Mouse (Mus musculus): Measurements from ENCODE around the gene Fap. TPM values are rescaled to one million over a fixed set of nuclear protein-coding genes. Genes with fewer than 3 reads are reported as not detected.

Gene Fap
- polyA plus RNA-seq, 1 experiment = not detected

- Histone ChIP-seq H3K27me3 (replicated peaks) (no peaks in the 10 kb centered on the region), H3K36me3 (replicated peaks; ENCODE audit: low read length) (no peaks in the 10 kb centered on the region), H3K4me1 (no peaks in the 10 kb centered on the region), H3K4me3 (replicated peaks) (no peak overlapping the region), H3K9me3 (no peaks in the 10 kb centered on the region)
- no peak for TF ChIP-seq FLI1 (IDR thresholded peaks at IDR 0.05; ENCODE audit: low read length)
- no peak for TF ChIP-seq GATA1 (IDR thresholded peaks at IDR 0.05; ENCODE audit: borderline replicate concordance, low read length)
These were observed 71.4 kb downstream of the Fap start for GRCm38 (mm10) chr2:62502516-62502915.

GRCm38 (mm10) chr2:62498821-62499220 is 75.1 kb downstream of the Fap start:
- H3K27me3 ChIP-seq (replicated peaks) = no peaks in the 10 kb centered on the region
- no peak for TF ChIP-seq GATA1 (IDR thresholded peaks at IDR 0.05; ENCODE audit: borderline replicate concordance, low read length)
- no peak for TF ChIP-seq FLI1 (IDR thresholded peaks at IDR 0.05; ENCODE audit: low read length)
- H3K36me3 ChIP-seq (replicated peaks; ENCODE audit: low read length) = no peaks in the 10 kb centered on the region
- no peaks in the 10 kb centered on the region for H3K9me3 ChIP-seq
- no peak overlapping the region for H3K4me3 ChIP-seq (replicated peaks)
- no peaks in the 10 kb centered on the region for H3K4me1 ChIP-seq

- no peak overlapping the region for H3K4me3 ChIP-seq (replicated peaks)
- TF ChIP-seq FLI1 (IDR thresholded peaks at IDR 0.05; ENCODE audit: low read length) = no peak
- no peak for TF ChIP-seq GATA1 (IDR thresholded peaks at IDR 0.05; ENCODE audit: borderline replicate concordance, low read length)
- no peaks in the 10 kb centered on the region for H3K4me1 ChIP-seq
- H3K27me3 ChIP-seq (replicated peaks) = no peaks in the 10 kb centered on the region
- H3K36me3 ChIP-seq (replicated peaks; ENCODE audit: low read length) = no peaks in the 10 kb centered on the region
- H3K9me3 ChIP-seq = no peaks in the 10 kb centered on the region
These were observed 75.8 kb downstream of the Fap start for GRCm38 (mm10) chr2:62498086-62498485.

- TF ChIP-seq GATA1 (IDR thresholded peaks at IDR 0.05; ENCODE audit: borderline replicate concordance, low read length) = no peak
- TF ChIP-seq FLI1 (IDR thresholded peaks at IDR 0.05; ENCODE audit: low read length) = no peak
- H3K9me3 ChIP-seq = no peaks in the 10 kb centered on the region
- no peak overlapping the region for H3K4me3 ChIP-seq (replicated peaks)
- no peaks in the 10 kb centered on the region for H3K4me1 ChIP-seq
- no peaks in the 10 kb centered on the region for H3K36me3 ChIP-seq (replicated peaks; ENCODE audit: low read length)
- H3K27me3 ChIP-seq (replicated peaks) = no peaks in the 10 kb centered on the region
These were observed 76.4 kb downstream of the Fap start for GRCm38 (mm10) chr2:62497333-62498002.

GRCm38 (mm10) chr2:62495407-62495806 is 78.5 kb downstream of the Fap start:
- TF ChIP-seq GATA1 (IDR thresholded peaks at IDR 0.05; ENCODE audit: borderline replicate concordance, low read length) = no peak
- no peak for TF ChIP-seq FLI1 (IDR thresholded peaks at IDR 0.05; ENCODE audit: low read length)
- no peaks in the 10 kb centered on the region for H3K27me3 ChIP-seq (replicated peaks)
- no peaks in the 10 kb centered on the region for H3K9me3 ChIP-seq
- H3K4me3 ChIP-seq (replicated peaks) = no peak overlapping the region
- no peaks in the 10 kb centered on the region for H3K36me3 ChIP-seq (replicated peaks; ENCODE audit: low read length)
- H3K4me1 ChIP-seq = no peaks in the 10 kb centered on the region

GRCm38 (mm10) chr2:62489832-62490231 is 84.0 kb downstream of the Fap start:
- no peak for TF ChIP-seq GATA1 (IDR thresholded peaks at IDR 0.05; ENCODE audit: borderline replicate concordance, low read length)
- no peak for TF ChIP-seq FLI1 (IDR thresholded peaks at IDR 0.05; ENCODE audit: low read length)
- no peaks in the 10 kb centered on the region for H3K36me3 ChIP-seq (replicated peaks; ENCODE audit: low read length)
- no peaks in the 10 kb centered on the region for H3K4me1 ChIP-seq
- no peaks in the 10 kb centered on the region for H3K9me3 ChIP-seq
- no peaks in the 10 kb centered on the region for H3K27me3 ChIP-seq (replicated peaks)
- no peak overlapping the region for H3K4me3 ChIP-seq (replicated peaks)

GRCm38 (mm10) chr2:62484906-62485305 is 89.0 kb downstream of the Fap start:
- no peaks in the 10 kb centered on the region for H3K4me1 ChIP-seq
- H3K36me3 ChIP-seq (replicated peaks; ENCODE audit: low read length) = no peaks in the 10 kb centered on the region
- TF ChIP-seq FLI1 (IDR thresholded peaks at IDR 0.05; ENCODE audit: low read length) (no peak), GATA1 (IDR thresholded peaks at IDR 0.05; ENCODE audit: borderline replicate concordance, low read length) (no peak)
- H3K27me3 ChIP-seq (replicated peaks) = no peaks in the 10 kb centered on the region
- no peak overlapping the region for H3K4me3 ChIP-seq (replicated peaks)
- no peaks in the 10 kb centered on the region for H3K9me3 ChIP-seq

GRCm38 (mm10) chr2:62483550-62483949 is 90.3 kb downstream of the Fap start, which contains the start of gene Gcg:
Gcg (minus strand) TSS chr2:62483650.
- no peaks in the 10 kb centered on the region for H3K9me3 ChIP-seq
- no peaks in the 10 kb centered on the region for H3K27me3 ChIP-seq (replicated peaks)
- H3K36me3 ChIP-seq (replicated peaks; ENCODE audit: low read length) = no peaks in the 10 kb centered on the region
- H3K4me1 ChIP-seq = no peaks in the 10 kb centered on the region
- H3K4me3 ChIP-seq (replicated peaks) = no peak within 1 kb of the TSS
- no peak for TF ChIP-seq GATA1 (IDR thresholded peaks at IDR 0.05; ENCODE audit: borderline replicate concordance, low read length)
- TF ChIP-seq FLI1 (IDR thresholded peaks at IDR 0.05; ENCODE audit: low read length) = no peak

GRCm38 (mm10) chr2:62480285-62481198 is 93.3 kb downstream of the Fap start:
- H3K27me3 ChIP-seq (replicated peaks) = no peaks in the 10 kb centered on the region
- no peaks in the 10 kb centered on the region for H3K36me3 ChIP-seq (replicated peaks; ENCODE audit: low read length)
- no peak for TF ChIP-seq FLI1 (IDR thresholded peaks at IDR 0.05; ENCODE audit: low read length)
- TF ChIP-seq GATA1 (IDR thresholded peaks at IDR 0.05; ENCODE audit: borderline replicate concordance, low read length) = no peak
- no peaks in the 10 kb centered on the region for H3K9me3 ChIP-seq
- no peaks in the 10 kb centered on the region for H3K4me1 ChIP-seq
- no peak overlapping the region for H3K4me3 ChIP-seq (replicated peaks)

- Histone ChIP-seq H3K9me3 (no peaks in the 10 kb centered on the region), H3K27me3 (replicated peaks) (peaks cover 2% of the 10 kb centered on the region), H3K4me3 (replicated peaks) (no peak overlapping the region), H3K4me1 (no peaks in the 10 kb centered on the region), H3K36me3 (replicated peaks; ENCODE audit: low read length) (no peaks in the 10 kb centered on the region)
- TF ChIP-seq GATA1 (IDR thresholded peaks at IDR 0.05; ENCODE audit: borderline replicate concordance, low read length) (no peak), FLI1 (IDR thresholded peaks at IDR 0.05; ENCODE audit: low read length) (no peak)
These were observed 104.3 kb downstream of the Fap start for GRCm38 (mm10) chr2:62469551-62469950.
